Mouse (Mus musculus) liver, adult 2 months (tissue): ENCODE data around the gene Gm4175. TPM values are rescaled to one million over a fixed set of nuclear protein-coding genes. Genes with fewer than 3 reads are reported as not detected.
"Not testable (repeated sequence)": the region's sequence is repeated elsewhere in the genome, so short reads cannot be mapped to it uniquely, and the experiment has no call there.

ENCODE experiments used
- DNase-seq: peaks from one replicate; pipeline ENCODE4 v3.0.0-alpha.2; 2011; ENCODE audit warnings: low read depth, low spot score; ENCODE audit errors: extremely low read depth
- H3K27ac ChIP-seq: fragments of 200-500 bp; replicated peaks from 2 replicates; pipeline ENCODE4 v1.5.1; 2012; ENCODE audit warnings: low read depth, mild to moderate bottlenecking, control low read depth, inconsistent platforms, low read length; ENCODE audit not compliant: insufficient read depth
- H3K27me3 ChIP-seq: fragments of 200-500 bp; 2 replicates; pipeline ENCODE4 v1.6.1; 2012; ENCODE audit warnings: mild to moderate bottlenecking, moderate library complexity, low read length, inconsistent platforms; ENCODE audit not compliant: control insufficient read depth, insufficient read depth
- H3K36me3 ChIP-seq: fragments of 200-500 bp; 2 replicates; pipeline ENCODE4 v1.6.1; 2012; ENCODE audit warnings: low read length, inconsistent platforms; ENCODE audit not compliant: control insufficient read depth, insufficient read depth
- H3K4me1 ChIP-seq: fragments of 200-500 bp; 2 replicates; pipeline ENCODE4 v1.6.1; 2011; ENCODE audit warnings: low read length; ENCODE audit not compliant: control insufficient read depth, insufficient read depth
- H3K4me3 ChIP-seq: fragments of 200-500 bp; 2 replicates; pipeline ENCODE4 v1.5.1; 2011; ENCODE audit warnings: low read depth, mild to moderate bottlenecking, control low read depth, low read length, moderate library complexity; ENCODE audit not compliant: insufficient read depth
- H3K79me2 ChIP-seq: fragments of 200-500 bp; 2 replicates; pipeline ENCODE4 v1.6.1; 2012; ENCODE audit warnings: inconsistent platforms, mild to moderate bottlenecking, low read length, moderate library complexity; ENCODE audit not compliant: control insufficient read depth, insufficient read depth
- H3K9ac ChIP-seq: fragments of 200-500 bp; 2 replicates; pipeline ENCODE4 v1.6.1; 2012; ENCODE audit warnings: low read depth, mild to moderate bottlenecking, control low read depth, inconsistent platforms, low read length
- WGBS: fragments of 180-500 bp; shearing (Covaris S2); methylation state at CpG from one replicate; pipeline ENCODE4 v1.1.7; 2018; 5-methylcytosine and 5-hydroxymethylcytosine counted together
- polyA plus RNA-seq: library from polyadenylated mRNA; depleted of rRNA; stranded (reverse); fragments of >200 nt; gene quantifications from 2 replicates; pipeline ENCODE4 v1.2.3, GENCODE M21; 2012; rRNA removed
- total RNA-seq: library from RNA; depleted of rRNA; stranded (reverse); fragments of >200 nt; gene quantifications from 2 replicates; pipeline ENCODE4 v1.2.3, GENCODE M21; 2014; rRNA removed

The Gm4175 gene
- not detected in 2 replicates for total RNA-seq
- not detected in 2 replicates for polyA plus RNA-seq

- not testable (repeated sequence) for H3K27me3 ChIP-seq, H3K36me3 ChIP-seq, DNase-seq, H3K79me2 ChIP-seq, H3K9ac ChIP-seq, H3K4me3 ChIP-seq, H3K27ac ChIP-seq, H3K4me1 ChIP-seq
- WGBS: no CpG with 5 or more reads among the region's 5 CpGs
Measured at GRCm38 (mm10) chr7:21761375-21761774, at the start of gene Gm4175. Gene Gm4175 (minus strand): TSS chr7:21761475.

DNA sequence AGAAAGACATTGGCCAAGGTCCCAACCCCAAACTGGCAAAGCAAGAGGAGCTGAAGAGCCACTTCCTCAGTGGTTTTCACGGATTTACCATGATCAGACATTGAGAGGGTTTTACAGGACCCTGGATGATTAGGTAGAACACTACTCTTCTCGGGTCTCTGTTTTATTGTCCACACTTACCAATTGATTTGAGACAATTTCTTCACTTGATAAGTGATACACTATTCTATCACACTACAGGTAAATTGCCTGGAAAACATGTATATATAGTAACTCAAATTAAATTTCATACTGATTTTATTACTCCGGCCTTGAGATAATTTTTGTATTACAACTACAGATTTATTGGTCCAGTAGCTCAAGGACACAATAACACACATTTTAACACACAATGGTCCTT lies 35.4 kb upstream of the Gm4175 start, which contains the start of gene Gm4177:
Gene Gm4177, minus strand, starts transcription at position 101 of the 400 bp plus-strand sequence.
- not testable (repeated sequence) for H3K27me3 ChIP-seq, H3K36me3 ChIP-seq, H3K4me1 ChIP-seq, H3K79me2 ChIP-seq, H3K27ac ChIP-seq, H3K9ac ChIP-seq, DNase-seq, H3K4me3 ChIP-seq
- whole genome bisulfite sequencing: no CpG with 5 or more reads among the region's 3 CpGs

Other genes starting within 250 kb of the Gm4175 start
- gene Vmn1r130, start 249.7 kb downstream of the Gm4175 start, total RNA-seq: not detected in 2 replicates
- not detected in 2 replicates for gene Vmn1r130, start 249.7 kb downstream of the Gm4175 start, polyA plus RNA-seq
- gene Vmn1r131, start 215.4 kb downstream of the Gm4175 start, total RNA-seq: not detected in 2 replicates
- gene Vmn1r131, start 215.4 kb downstream of the Gm4175 start, polyA plus RNA-seq: not detected in 2 replicates
- not detected in 2 replicates for gene Vmn1r132, start 147.4 kb downstream of the Gm4175 start, total RNA-seq
- not detected in 2 replicates for gene Vmn1r132, start 147.4 kb downstream of the Gm4175 start, polyA plus RNA-seq
- gene Gm4177, start 35.3 kb upstream of the Gm4175 start, total RNA-seq: not detected in 2 replicates
- not detected in 2 replicates for gene Gm4177, start 35.3 kb upstream of the Gm4175 start, polyA plus RNA-seq
- gene Vmn1r135, start 70.9 kb upstream of the Gm4175 start, total RNA-seq: not detected in 2 replicates
- not detected in 2 replicates for gene Vmn1r135, start 70.9 kb upstream of the Gm4175 start, polyA plus RNA-seq
- gene Gm5725, start 82.8 kb upstream of the Gm4175 start, total RNA-seq: not detected in 2 replicates
- not detected in 2 replicates for gene Gm5725, start 82.8 kb upstream of the Gm4175 start, polyA plus RNA-seq
- gene Gm5891, start 159.8 kb upstream of the Gm4175 start, total RNA-seq: not detected in 2 replicates
- gene Gm5891, start 159.8 kb upstream of the Gm4175 start, polyA plus RNA-seq: not detected in 2 replicates
- gene Vmn1r137, start 233.1 kb upstream of the Gm4175 start, total RNA-seq: not detected in 2 replicates
- gene Vmn1r137, start 233.1 kb upstream of the Gm4175 start, polyA plus RNA-seq: not detected in 2 replicates